Mouse (Mus musculus) testis, adult 2 months (tissue): ENCODE results near the gene Trove2.
"Not testable (repeated sequence)": the region's sequence is repeated elsewhere in the genome, so short reads cannot be mapped to it uniquely, and the experiment has no call there.

Experiments
- CTCF ChIP-seq: fragments of 200-500 bp; IDR thresholded peaks from 2 replicates; pipeline ENCODE4 v1.5.1; 2012; ENCODE audit warnings: low read depth, mild to moderate bottlenecking, inconsistent platforms, low read length, moderate library complexity; ENCODE audit not compliant: control insufficient read depth, insufficient read depth, insufficient replicate concordance
- POLR2A ChIP-seq: fragments of 200-500 bp; IDR thresholded peaks from 2 replicates; pipeline ENCODE4 v1.6.1; 2012; ENCODE audit warnings: low read depth, mild to moderate bottlenecking, inconsistent platforms, low read length, moderate library complexity; ENCODE audit not compliant: control insufficient read depth

GRCm38 (mm10) chr1:143716038-143716437 lies 60.8 kb downstream of the Trove2 start, which contains the start of gene Glrx2:
- TF ChIP-seq CTCF, POLR2A: not testable (repeated sequence)
